Mouse (Mus musculus) hindbrain, embryonic 16.5 days (tissue): ENCODE results near the gene Uck2. TPM values are rescaled to one million over a fixed set of nuclear protein-coding genes. Genes with fewer than 3 reads are reported as not detected.

Experiments used
- ATAC-seq: fragments of 200-750 bp; cut with Nextera tagmentation; 2 replicates; pipeline ENCODE4 v1.8.0; 2017; ENCODE audit warnings: moderate TSS enrichment, moderate library complexity
- H3K27ac ChIP-seq: fragments of 300-500 bp; sonication (generic); 2 replicates; pipeline ENCODE4 v1.5.1; 2014; ENCODE audit warnings: low read depth, mild to moderate bottlenecking, control low read depth, low read length, moderate library complexity
- H3K27me3 ChIP-seq: fragments of 300-500 bp; sonication (generic); replicated peaks from 2 replicates; pipeline ENCODE4 v1.6.1; 2014; ENCODE audit warnings: low read length; ENCODE audit not compliant: control insufficient read depth, insufficient read depth
- H3K36me3 ChIP-seq: fragments of 300-500 bp; sonication (generic); 2 replicates; pipeline ENCODE4 v1.6.1; 2014; ENCODE audit warnings: mild to moderate bottlenecking, low read length, moderate library complexity, mixed read lengths; ENCODE audit not compliant: control insufficient read depth, insufficient read depth
- H3K4me1 ChIP-seq: fragments of 300-500 bp; sonication (generic); 2 replicates; pipeline ENCODE4 v1.6.1; 2014; ENCODE audit warnings: low read depth, low read length; ENCODE audit not compliant: control insufficient read depth, insufficient read depth
- H3K4me2 ChIP-seq: fragments of 300-500 bp; sonication (generic); 2 replicates; pipeline ENCODE4 v1.6.1; 2014; ENCODE audit warnings: mild to moderate bottlenecking, low read length, control low read depth, moderate library complexity
- H3K4me3 ChIP-seq: fragments of 300-500 bp; sonication (generic); 2 replicates; pipeline ENCODE4 v1.5.1; 2014; ENCODE audit warnings: mild to moderate bottlenecking, low read length, control low read depth, moderate library complexity
- H3K9ac ChIP-seq: fragments of 300-500 bp; sonication (generic); 2 replicates; pipeline ENCODE4 v1.6.1; 2014; ENCODE audit warnings: low read depth, mild to moderate bottlenecking, control low read depth, low read length, moderate library complexity
- H3K9me3 ChIP-seq: fragments of 300-500 bp; sonication (generic); 2 replicates; pipeline ENCODE4 v1.6.1; 2014; ENCODE audit warnings: mild to moderate bottlenecking, low read length, moderate library complexity; ENCODE audit not compliant: control insufficient read depth
- WGBS: fragments of 180-500 bp; shearing (Covaris S2); extraction: QIAGEN DNeasy Blood & Tissue Kit; methylation state at CpG from one replicate; pipeline ENCODE4 v1.1.7; 2014; 5-methylcytosine and 5-hydroxymethylcytosine counted together
- polyA plus RNA-seq: library from polyadenylated mRNA; unstranded; fragments of >200 nt; fragmentation: Nextera tagmentation; extraction: Ambion mirVana; gene quantifications from 2 replicates; pipeline ENCODE4 v1.2.1, GENCODE M21; 2015

Uck2 gene
- polyA plus RNA-seq, 1 experiment from 2014 or later, result 43.0 TPM

- Histone ChIP-seq H3K4me1 (peaks cover 21% of the 10 kb centered on the region), H3K36me3 (peaks cover 10% of the 10 kb centered on the region), H3K27me3 (no peaks in the 10 kb centered on the region), H3K9me3 (no peaks in the 10 kb centered on the region), H3K4me3 (no peak overlapping the region), H3K27ac (no peak overlapping the region), H3K9ac (no peak overlapping the region), H3K4me2 (no peak overlapping the region)
- 78% methylated on average over 11 of the region's 11 CpGs for WGBS
- ATAC-seq, result no peak
Observed at GRCm38 (mm10) chr1:167237798-167238197, 47.3 kb downstream of the Uck2 start.

GRCm38 (mm10) chr1:167236790-167237189 lies 48.3 kb downstream of the Uck2 start:
- peaks cover 10% of the 10 kb centered on the region for H3K36me3 ChIP-seq
- WGBS, result 73% methylated on average over 8 of the region's 8 CpGs
- no peak overlapping the region for H3K9ac ChIP-seq
- no peak for ATAC-seq
- peaks cover 13% of the 10 kb centered on the region for H3K4me1 ChIP-seq
- no peak overlapping the region for H3K4me3 ChIP-seq
- no peaks in the 10 kb centered on the region for H3K9me3 ChIP-seq
- no peak overlapping the region for H3K4me2 ChIP-seq
- no peaks in the 10 kb centered on the region for H3K27me3 ChIP-seq
- H3K27ac ChIP-seq, result no peak overlapping the region

- Histone ChIP-seq H3K36me3 (peaks cover 10% of the 10 kb centered on the region), H3K4me3 (no peak overlapping the region), H3K9me3 (no peaks in the 10 kb centered on the region), H3K27me3 (no peaks in the 10 kb centered on the region), H3K4me2 (no peak overlapping the region), H3K9ac (no peak overlapping the region), H3K4me1 (0 out of 2 replicates have a peak, but pooled peaks cover 2% of the 10 kb centered on the region), H3K27ac (no peak overlapping the region)
- WGBS, result 96% methylated on average over 10 of the region's 10 CpGs
- ATAC-seq, result no peak
Observed at GRCm38 (mm10) chr1:167234344-167234743, 50.8 kb downstream of the Uck2 start.

GRCm38 (mm10) chr1:167232918-167233317 lies 52.2 kb downstream of the Uck2 start:
- 0 out of 2 replicates have a peak, but pooled peaks cover 2% of the 10 kb centered on the region for H3K4me1 ChIP-seq
- H3K27ac ChIP-seq, result no peak overlapping the region
- no peak overlapping the region for H3K4me3 ChIP-seq
- 76% methylated on average over 7 of the region's 7 CpGs for WGBS
- H3K9ac ChIP-seq, result no peak overlapping the region
- H3K4me2 ChIP-seq, result no peak overlapping the region
- H3K9me3 ChIP-seq, result no peaks in the 10 kb centered on the region
- ATAC-seq, result no peak
- peaks cover 13% of the 10 kb centered on the region for H3K36me3 ChIP-seq
- no peaks in the 10 kb centered on the region for H3K27me3 ChIP-seq

- WGBS, result 74% methylated on average over 17 of the region's 17 CpGs
- Histone ChIP-seq H3K4me1 (no peaks in the 10 kb centered on the region), H3K4me2 (no peak overlapping the region), H3K4me3 (no peak overlapping the region), H3K9ac (no peak overlapping the region), H3K27me3 (no peaks in the 10 kb centered on the region), H3K9me3 (no peaks in the 10 kb centered on the region), H3K27ac (no peak overlapping the region), H3K36me3 (peaks cover 13% of the 10 kb centered on the region)
- peak; percentile 44 for ATAC-seq
Observed at GRCm38 (mm10) chr1:167231612-167232283, 53.4 kb downstream of the Uck2 start.

GRCm38 (mm10) chr1:167230930-167231611 lies 54.0 kb downstream of the Uck2 start:
- no peak overlapping the region for H3K9ac ChIP-seq
- H3K4me1 ChIP-seq, result no peaks in the 10 kb centered on the region
- peak; percentile 37; the same call in 1 of the 2 replicates for ATAC-seq
- peaks cover 13% of the 10 kb centered on the region for H3K36me3 ChIP-seq
- no peak overlapping the region for H3K27ac ChIP-seq
- 89% methylated on average over 17 of the region's 17 CpGs for WGBS
- no peaks in the 10 kb centered on the region for H3K9me3 ChIP-seq
- H3K4me3 ChIP-seq, result no peak overlapping the region
- H3K27me3 ChIP-seq, result no peaks in the 10 kb centered on the region
- H3K4me2 ChIP-seq, result no peak overlapping the region

- no peak for ATAC-seq
- H3K27ac ChIP-seq, result no peak overlapping the region
- WGBS, result 84% methylated on average over 9 of the region's 9 CpGs
- H3K9ac ChIP-seq, result no peak overlapping the region
- no peak overlapping the region for H3K4me2 ChIP-seq
- no peaks in the 10 kb centered on the region for H3K9me3 ChIP-seq
- H3K4me1 ChIP-seq, result peaks cover 4% of the 10 kb centered on the region
- peaks cover 7% of the 10 kb centered on the region; the same call in 1 of the 2 replicates for H3K36me3 ChIP-seq
- H3K4me3 ChIP-seq, result no peak overlapping the region
- no peaks in the 10 kb centered on the region for H3K27me3 ChIP-seq
Observed at GRCm38 (mm10) chr1:167222382-167223010, 62.6 kb downstream of the Uck2 start.

- Histone ChIP-seq H3K9ac (peak overlapping the region; percentile 35; the same call in 1 of the 2 replicates), H3K27ac (no peak overlapping the region), H3K4me1 (peaks cover 4% of the 10 kb centered on the region), H3K4me2 (peak overlapping the region; percentile 17; the same call in 1 of the 2 replicates), H3K4me3 (no peak overlapping the region), H3K9me3 (no peaks in the 10 kb centered on the region), H3K36me3 (no peaks in the 10 kb centered on the region), H3K27me3 (no peaks in the 10 kb centered on the region)
- 1% methylated on average over 5 of the region's 5 CpGs for WGBS
- ATAC-seq, result peak; percentile 83
Observed at GRCm38 (mm10) chr1:167220303-167221174, 64.6 kb downstream of the Uck2 start.
